Mouse (Mus musculus) liver, postnatal 0 days (tissue): ENCODE data around the gene Inafm2.

ENCODE experiments used
- CTCF ChIP-seq: sonication (generic); IDR thresholded peaks from 2 replicates; pipeline ENCODE4 v1.5.1; 2016; ENCODE audit warnings: antibody characterized with exemption, low read depth
- EP300 ChIP-seq: IDR thresholded peaks from 2 replicates; pipeline ENCODE4 v1.6.1; 2016; ENCODE audit warnings: antibody characterized with exemption, low read depth, mild to moderate bottlenecking

GRCm38 (mm10) chr2:118701971-118702882, 43.3 kb upstream of the Inafm2 start:
- TF ChIP-seq CTCF (no peak), EP300 (no peak)
